Mouse (Mus musculus) thymus, postnatal 36 days (tissue): ENCODE measurements around the gene Gm17606.
A peak's percentile ranks its signal among the peaks of the same experiment; 100 is the strongest.

Experiments
- DNase-seq, 2 experiments: peaks; one replicate each; pipeline ENCODE4 v3.0.0; 2022; ENCODE audit warnings: mixed read lengths in 2 of 2

Gene Gm17606

DNA sequence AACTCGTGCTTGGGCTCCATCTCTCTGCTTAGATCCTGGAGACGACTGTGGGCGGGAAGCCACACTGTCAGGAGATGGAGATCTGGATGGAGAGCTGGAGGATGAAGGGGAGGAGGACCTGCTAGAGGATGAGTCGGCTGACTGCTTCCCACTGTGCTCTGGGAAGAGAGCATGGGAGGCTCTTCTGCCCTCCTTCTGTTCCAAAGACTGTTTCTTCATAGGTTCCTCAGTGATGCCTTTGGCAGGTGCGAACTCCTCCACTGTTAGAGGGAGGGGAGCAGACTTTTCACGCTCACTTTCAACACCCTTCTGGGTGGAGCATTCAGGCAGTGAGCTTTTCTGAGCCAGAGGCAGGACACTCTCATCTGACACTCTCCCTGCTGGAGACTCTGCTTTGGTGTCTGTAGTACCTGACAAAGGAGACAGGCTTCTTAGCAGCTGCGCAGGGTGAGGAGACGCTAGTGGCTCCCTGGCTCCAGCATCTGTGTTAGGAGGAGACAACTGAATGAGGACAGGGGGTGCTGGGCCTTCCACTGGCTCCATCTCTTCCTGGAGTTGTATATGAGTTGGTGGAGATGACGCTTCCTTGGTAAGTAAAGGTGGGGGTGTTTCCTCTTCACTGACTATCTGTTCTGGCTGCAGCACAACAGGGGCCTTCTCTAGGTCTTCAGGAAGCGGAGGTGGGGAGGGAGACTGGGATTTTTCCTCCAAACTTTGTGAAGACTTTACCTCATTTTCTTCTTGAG lies 23.9 kb downstream of the Gm17606 start:
- no peak for DNase-seq

DNA sequence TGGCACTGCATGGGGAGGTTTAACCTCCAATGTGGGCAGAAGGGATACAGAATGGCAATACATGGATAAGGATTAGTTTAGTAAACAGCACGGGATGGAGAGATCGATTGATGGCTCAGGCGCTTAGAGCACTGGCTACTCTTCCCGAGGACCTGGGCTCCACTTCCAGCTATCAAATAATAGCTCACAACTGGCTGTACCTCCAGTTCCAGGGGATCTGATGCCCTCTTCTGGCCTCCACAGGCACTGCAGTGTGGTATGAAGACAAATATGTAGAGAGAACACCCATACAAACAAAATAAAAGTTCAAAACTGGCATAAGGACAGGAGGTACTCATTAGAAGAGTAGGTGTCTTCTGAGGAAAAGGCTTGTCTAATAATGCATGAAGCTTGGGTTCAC lies 28.6 kb downstream of the Gm17606 start:
- DNase-seq: peak; percentile 62 to 65

DNA sequence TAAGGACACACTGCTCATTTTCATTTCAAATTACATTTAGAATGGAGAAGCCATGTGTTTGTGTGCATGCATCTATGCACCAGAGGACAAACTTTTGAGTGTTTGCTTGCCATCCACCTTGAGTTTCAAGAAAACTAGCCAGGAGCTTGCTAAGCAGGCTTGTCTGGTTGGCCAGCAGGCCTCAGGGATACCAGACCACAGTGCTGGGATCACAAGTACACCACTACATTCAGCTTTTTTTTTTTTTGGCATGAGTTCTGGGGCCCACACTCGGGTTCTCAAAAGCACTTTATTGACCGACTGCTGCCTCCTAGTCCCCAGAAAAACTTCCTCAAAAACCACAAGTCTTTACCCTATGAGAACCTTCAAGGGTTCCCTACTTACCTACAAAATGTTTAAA lies 33.6 kb downstream of the Gm17606 start:
- DNase-seq: no peak

DNA sequence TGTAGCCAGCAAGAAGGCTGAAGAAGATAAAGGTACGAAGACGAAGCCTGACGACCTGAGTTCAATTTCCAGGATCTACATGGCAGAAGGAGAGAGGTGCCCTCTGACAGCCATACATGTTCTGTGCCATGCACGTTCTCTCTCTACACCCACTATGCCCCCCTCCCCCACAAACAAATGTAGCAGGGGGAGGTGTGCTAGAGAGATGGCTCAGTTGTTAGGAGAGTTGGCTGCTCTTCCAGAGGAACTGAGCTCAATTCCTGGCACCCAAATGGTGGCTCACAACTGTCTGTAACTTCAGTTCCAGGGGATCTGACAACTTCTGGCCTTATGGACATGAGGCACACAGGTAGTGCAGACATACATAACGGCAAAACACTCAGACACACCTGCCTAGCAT lies 35.5 kb downstream of the Gm17606 start:
- no peak for DNase-seq

DNA sequence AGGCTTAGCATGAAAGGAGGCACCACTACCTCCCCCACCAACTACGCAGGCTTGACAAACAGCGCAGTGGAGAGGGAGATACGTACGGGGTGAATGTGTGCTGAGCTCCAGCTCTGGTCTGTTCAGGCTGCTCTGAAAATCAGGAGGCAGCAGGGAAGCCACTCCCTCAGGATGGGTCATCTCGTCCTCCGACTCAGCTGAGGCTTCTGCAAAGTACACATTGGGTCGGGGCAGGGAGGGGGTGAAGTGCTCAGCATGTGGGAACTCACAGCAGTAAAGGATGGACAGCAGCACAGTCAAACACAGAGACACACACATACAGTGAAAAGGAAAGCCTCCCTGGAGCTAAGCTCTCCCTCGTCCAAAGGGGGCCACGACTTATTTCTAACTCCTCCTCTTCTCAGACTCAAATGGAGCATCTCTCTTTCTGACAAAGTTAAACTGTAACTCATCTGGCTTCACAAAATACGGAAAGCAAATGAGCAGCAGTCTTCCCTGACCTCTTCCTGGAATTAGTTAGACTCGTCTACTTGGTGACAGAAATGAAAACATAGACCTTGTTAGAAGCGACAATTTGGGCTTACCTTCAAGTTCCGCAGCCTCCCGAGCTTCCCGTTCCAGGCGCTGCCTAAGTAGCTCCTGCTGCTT lies 38.0 kb downstream of the Gm17606 start:
- no peak for DNase-seq

DNA sequence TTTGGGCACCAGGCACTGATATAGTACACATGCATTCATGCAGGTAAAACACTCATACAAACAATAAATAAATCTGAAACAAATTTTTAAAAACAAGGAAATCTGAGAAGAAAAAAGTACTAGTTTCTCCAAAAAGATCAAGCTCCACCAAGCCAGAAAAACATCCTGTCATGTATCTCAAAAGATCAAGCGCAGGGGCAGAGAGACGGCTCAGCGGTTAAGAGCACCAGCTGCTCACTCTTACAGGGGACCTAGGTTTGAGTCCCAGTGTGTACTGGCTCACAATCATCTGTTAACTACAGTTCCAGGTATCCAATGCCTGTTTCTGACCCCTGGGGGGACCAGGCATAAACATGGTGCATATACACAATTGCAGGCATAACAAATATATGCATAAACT lies 41.6 kb downstream of the Gm17606 start:
- DNase-seq: no peak

DNA sequence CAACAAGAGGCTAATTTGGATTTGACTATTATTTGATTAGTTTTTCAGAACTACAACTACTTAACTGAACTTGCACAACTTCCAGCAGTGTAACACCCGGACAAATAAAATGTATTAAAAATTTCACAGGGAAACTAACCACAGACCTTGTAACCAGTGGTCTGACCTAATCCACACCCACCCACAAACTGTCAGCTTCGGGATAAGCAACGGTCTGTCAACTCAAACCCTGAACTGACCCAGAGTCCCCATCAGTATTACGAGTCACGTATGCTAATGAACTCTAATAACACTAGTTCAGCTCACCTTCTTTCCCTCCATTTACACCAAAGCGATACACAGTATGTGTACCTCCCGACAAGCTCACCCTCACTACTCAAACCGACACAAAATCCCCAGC lies 44.7 kb downstream of the Gm17606 start:
- DNase-seq: no peak

DNA sequence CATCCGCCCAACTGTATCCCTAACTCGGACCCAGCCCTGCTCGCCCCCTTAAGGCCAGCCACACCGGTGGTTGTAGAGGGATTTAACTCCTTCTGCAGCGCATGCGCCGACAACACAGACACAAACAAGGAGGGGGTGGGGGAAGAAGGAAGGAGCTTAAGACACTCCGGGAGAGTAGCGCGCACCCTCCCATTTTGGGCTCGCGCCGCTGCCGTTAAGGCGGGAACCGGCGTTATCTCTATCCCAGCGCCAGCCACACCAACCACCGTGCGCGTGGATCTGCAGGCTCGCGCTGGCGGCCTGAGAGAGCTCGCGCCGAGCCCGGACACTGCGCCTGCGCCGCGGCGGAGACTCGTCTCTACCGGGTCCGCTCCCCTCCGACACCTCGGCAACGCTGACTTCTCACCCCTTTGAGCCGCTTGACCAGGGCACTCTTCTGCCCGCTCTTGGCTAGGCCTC lies 45.3 kb downstream of the Gm17606 start, which contains the start of gene 1700123O20Rik:
1700123O20Rik (plus strand) TSS at position 154 of the 459 bp plus-strand sequence.
- peak; percentile 83 to 85 for DNase-seq

DNA sequence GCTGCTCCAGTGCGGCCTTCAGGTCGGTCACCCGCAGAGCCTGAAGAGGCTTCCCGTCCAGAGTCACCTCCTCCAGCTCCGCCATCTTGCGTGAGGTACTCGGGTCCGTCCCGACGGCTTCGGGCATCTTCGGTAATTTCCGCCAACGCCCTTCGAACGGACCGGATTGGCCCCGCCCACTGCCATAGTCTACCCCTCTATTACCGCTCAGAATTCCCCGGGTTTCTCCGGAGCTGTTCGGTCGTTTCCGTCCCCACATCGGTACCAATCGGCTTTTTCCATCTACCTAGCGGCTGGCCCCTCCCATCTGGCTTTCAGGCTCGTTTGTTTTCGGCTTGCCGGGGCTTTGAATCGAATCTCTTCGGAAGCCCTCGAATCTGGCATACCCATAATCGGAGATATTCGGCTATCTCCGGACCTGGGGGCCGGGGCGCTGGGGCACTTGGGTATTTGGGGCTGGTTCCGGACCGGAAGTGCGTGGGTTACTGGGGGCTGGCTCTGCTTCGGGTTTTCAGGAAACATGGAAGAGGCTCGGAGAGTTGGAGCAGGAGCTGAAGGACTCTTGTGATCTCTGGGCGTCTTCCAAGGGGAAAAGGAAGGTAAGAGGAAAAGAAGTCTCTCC lies 45.9 kb downstream of the Gm17606 start, which contains the start of gene Acin1:
Acin1 (minus strand) TSS at position 410 of the 622 bp plus-strand sequence.
- peak; percentile 100 for DNase-seq

DNA sequence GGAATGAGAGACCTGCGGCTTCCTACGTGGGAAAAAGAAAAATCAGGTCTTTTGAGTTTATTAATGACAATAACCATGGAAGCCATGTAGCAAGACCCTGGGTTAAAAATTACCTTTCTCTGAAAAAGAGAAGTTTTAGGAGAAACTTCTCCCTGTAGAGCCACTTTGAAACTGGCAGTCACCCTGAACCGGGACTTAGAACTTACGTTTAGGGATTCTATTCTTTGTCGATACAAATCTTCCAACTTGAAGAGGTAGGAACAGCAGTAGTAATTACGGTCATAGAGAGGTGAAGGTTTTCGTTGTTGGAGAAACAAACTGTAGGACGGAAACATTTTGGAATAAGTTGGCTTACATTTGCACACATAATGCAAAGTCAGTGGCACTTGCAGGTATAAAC lies 46.5 kb downstream of the Gm17606 start:
- no peak for DNase-seq

DNA sequence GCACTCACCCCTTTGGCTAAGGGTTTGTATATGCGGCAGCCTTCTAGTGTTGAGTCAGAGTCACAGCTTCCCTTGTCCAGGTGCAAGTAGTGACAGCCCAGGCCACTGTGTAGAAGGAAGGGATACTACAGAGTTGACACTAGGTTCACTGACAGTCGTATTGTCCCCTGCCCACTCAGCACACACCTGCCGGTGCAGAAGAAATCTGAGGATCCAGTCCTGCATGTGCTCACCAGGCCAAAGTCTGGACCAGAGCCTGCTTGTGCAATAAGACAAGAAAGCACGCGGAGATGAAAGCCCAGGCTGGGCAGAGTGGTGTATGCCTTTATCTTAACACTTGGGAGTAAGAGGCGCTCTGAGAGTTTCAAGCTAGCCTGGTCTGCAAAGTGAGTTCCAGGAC lies 54.3 kb downstream of the Gm17606 start:
- DNase-seq: no peak

DNA sequence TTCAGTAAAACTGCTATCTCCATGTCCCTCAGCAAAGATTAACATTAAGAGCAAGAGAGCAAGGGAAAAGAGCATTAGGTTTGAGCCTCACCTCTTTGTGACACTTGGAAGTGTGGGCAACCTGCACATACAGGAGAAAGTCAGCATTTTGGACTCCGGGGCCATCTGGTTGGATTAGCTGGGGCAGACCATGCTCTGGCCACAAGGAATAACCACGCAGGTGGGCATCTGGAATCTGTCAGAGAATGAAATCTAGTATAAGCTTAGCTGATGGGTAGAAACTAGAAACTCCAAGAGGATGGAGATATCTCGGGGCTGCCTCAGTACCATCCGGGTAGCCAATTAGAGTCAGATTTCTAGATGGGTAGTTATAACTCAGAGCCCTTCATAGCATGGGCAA lies 56.0 kb downstream of the Gm17606 start:
- no peak for DNase-seq
